Mouse (Mus musculus): ENCODE data around the gene Thap8.

Gene Thap8

DNA sequence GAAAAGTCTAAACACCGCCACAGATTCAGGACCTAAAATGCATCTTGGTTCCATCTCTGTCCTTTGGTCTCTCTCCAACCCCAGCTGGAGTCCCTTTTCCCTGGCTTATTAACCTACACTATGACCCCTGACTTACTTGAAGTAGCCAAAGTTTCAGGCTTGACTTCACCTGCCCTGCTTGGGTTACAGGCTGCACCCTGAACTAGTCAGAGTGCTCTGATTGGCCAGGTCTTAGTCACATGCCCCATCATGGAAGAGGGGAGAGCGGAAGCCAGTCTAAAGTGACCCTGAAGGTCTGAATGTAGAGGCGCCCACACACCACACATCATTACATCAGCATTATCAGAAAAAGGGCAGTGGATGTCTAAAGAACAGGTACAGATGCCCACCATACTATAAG, 38.2 kb downstream of the Thap8 start:
- DNase-seq, result no peak

DNA sequence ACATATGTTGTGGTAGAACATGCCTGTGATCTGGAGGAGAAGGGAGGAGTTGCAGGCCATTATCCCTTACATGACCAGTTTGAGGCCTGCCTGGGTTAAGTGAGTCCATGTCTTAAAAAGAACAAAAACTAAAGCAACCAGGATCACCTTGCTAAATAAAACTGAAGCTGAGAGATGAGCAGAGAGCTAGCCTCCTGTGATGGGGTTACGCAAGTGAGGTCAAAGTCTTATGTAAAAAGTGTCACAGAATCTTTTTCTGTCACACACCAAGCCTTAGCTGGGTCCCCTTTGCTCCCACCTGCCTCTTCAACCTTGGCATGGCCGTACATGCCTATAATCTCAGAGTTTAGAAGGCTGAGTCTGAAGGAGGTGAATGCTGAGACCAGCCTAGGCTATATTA, 41.1 kb downstream of the Thap8 start:
- no peak for DNase-seq

DNA sequence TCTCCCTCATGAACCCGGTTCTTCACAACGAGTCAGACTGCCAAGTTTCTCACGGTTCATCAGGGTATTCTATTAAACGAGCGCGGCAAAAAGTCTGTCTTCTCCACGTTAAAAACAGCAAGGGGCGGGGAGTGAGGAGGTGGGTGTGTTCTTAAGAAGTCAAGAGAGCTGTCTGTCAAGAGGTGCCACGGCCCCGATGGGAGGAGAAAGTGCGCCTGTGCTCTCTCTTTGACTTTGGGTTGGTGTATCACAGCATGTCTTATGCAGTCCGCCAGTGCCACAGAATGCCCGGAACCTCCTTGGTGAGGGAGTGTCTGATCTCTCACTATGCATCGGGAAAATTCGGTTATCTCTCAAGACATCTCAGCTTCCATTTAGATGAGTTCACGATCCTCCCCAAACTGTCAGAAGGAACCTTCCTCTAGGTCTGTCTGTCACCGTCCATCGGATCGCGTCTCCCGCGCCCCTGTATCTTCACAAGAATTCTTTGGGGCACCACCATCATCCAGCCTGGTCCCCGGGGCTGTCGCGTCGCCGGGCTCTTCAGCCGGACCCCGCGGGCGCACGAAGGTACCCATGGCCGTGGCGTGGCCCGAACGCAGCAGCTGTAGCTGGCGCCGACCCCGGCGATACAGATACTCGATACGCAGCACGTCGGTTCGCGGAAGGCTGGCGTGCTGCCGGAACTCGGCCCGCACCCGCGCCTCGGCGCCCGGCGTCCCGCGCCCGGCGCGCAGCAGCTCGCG, 41.8 kb downstream of the Thap8 start, which contains the start of gene E130208F15Rik:
E130208F15Rik (plus strand) TSS at position 202 of the 746 bp plus-strand sequence.
- peak; percentile 83 for DNase-seq

DNA sequence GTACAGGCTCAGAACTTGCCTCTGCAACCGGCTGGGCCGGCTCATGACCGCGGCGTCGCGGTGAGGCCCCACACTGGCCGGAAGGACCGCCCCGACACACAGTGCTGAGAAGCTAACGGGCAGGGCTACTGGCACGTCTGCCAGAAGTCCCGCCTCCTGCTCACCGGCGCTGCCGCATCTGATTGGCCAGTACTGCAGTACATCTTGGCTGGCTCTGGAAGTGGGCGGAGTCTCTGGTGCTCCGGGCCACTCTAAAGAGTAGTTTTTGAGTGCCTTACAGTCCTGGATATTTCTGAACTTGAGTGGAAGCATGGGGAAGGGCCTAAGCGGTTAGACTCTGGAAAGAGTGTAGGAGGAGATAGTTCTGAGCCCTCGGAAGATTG, 42.4 kb downstream of the Thap8 start:
- peak; percentile 98 for DNase-seq

DNA sequence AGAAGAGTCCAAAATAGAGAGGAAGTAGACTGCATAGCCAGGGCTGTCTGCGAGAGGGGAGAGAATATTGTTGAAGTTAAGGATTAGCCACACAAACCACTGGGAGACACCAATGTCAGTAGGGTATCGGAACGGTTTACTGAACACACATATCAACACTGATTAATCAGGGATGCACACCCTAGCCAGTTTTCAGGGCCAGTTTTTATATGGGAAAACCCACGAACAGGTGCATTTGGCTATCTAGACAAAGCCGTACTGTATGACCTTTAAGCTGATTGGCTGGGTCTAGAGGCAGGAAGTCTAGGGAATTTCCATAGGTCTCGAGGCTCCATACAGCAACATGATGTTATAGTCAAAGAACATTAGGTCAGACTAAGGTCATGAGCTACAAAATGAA, 43.0 kb downstream of the Thap8 start:
- no peak for DNase-seq

DNA sequence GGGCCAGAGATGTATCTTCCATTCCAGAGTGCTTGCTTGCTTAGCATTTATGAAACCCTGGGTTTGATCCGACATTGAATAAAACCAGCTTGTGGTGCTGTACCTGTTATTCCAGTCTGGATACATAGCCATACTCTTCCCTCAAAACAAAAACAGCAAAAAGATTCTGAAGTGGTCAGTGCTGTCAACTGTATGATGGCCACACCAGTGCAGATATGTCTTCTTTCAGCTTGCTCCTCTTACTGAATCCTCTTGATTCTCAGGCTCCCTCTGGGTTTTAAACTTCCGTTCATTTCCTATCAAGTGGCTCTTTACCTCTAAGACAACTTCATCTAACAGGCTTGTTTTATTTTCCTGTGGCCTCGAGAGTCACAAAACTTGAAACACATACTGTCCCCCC, 43.9 kb downstream of the Thap8 start, which contains the start of gene Sdhaf1:
Sdhaf1 (minus strand) TSS at position 101 of the 400 bp plus-strand sequence.
- DNase-seq, result no peak

DNA sequence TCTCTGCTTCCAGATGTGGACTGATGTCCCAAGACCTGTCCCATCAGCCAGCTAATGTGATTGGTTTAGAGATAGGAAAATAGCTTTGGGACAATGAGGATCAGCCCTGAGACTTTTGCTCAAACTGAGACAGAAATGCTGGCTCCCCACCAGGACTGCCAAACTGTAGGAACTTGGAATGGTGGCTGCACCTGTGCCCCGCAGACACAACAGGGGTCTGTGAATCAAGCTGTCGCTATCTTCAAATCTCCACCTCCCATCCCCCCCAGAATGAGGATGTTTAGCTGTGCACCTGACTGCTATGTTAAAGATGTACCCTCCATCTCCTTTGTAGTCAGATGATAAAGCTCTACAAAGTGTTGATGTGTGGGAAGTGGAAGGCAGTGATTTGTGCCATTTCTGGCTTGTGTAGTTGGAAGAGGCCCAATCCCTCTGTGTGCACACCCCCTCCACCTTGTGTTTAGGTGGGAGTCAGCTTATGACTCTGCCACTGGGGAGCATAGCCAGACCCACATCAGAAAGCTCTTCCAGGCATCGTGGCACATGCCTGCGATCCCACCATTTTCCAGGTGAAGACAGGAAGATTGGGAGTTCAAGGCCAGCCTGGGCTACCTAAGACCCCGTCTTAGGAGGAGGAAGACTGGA, 44.5 kb downstream of the Thap8 start:
- DNase-seq, result no peak

DNA sequence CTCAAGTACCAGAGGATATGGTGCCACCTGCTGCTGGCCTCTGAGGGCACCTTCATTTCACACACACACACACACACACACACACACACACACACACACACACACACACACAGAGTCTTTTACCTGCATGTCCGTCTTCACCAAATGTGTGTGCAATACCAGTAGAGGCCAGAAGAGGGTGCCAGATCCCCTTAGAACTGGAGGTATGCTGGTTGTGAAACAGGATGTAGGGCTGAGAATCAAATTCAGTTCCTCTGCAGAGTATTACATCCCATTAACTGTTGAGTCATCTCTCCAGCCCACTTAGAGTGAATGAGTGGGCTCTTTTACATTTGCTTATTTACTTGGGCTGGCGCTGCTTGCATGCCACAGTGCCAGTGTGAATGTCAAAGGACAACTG, 45.5 kb downstream of the Thap8 start:
- peak; percentile 60 for DNase-seq

DNA sequence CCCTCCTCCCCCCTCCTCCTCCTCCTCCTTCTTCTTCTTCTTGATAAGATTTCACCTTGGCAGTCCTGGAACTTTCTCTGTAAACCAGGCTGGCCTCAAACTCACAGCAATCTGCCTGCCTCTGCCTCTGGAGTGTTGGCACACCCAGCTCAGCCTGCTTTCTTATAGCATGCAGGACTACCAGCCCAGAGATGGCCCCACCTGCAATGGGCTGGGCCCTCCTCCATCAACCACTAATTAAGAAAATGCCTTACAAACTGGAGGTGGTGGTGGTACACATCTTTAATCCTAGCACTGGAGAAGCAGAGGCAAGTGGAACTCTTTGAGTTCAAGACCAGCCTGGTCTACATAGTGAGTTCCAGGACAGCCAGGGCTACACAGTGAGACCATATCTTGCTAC, 46.5 kb downstream of the Thap8 start:
- no peak for DNase-seq

DNA sequence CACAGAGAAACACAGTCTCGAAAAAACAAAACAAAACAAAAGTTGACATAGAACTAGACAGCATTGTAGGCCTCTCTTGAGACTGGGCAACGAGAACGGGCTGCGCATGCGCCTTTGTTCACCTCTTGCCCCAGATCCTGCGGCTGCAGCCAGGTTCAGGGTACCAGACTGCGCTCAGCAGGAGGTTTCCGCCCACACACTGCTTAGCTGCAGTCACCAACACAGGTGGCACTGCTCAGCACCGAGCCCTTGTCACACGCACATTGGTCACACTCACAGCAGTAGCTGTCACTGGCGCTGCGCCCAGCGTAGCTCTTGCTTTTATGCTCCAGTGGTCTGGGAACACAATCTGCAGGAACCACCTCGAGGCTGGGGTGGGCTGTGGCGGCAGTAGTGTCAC, 47.2 kb downstream of the Thap8 start:
- no peak for DNase-seq

DNA sequence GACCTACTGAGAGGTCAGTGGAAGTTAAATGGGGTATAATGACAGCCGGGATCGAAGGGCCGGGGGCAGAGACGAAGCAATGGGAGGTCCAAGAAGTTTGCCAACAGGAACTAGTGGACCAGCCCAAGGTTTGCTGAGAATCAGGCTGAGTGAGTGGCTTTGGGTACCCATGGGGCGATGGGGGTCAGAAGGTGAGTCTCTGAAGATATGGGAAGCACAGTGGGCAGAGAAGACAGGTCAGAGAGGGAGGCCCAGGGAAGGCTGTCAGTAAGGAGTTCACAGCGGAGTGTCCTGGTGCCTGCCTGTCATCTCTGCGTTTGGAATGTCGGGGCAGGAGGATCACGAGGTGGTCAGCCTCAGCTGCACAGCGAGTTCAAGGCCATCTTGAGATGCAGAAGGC, 48.5 kb downstream of the Thap8 start:
- no peak for DNase-seq

DNA sequence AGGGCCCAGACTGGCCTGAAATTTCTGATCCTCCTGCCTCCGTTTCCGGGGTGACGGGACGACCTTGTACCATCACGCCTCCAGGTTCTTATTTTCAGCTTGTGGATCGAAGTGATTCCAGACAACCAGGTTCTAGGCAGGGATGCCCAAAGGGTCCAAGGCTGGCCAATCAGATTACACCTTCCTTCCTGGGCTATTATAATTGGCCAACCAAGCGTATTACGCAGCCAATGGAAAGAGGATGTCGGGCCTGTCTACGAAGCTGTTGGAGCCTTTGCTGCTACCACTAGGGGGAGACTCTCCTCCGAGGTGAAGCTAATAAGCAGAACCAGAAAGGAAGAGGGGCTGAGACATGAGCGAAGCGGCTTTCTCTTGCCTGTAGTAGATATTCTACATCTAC, 52.0 kb downstream of the Thap8 start:
- peak; percentile 70 for DNase-seq

DNA sequence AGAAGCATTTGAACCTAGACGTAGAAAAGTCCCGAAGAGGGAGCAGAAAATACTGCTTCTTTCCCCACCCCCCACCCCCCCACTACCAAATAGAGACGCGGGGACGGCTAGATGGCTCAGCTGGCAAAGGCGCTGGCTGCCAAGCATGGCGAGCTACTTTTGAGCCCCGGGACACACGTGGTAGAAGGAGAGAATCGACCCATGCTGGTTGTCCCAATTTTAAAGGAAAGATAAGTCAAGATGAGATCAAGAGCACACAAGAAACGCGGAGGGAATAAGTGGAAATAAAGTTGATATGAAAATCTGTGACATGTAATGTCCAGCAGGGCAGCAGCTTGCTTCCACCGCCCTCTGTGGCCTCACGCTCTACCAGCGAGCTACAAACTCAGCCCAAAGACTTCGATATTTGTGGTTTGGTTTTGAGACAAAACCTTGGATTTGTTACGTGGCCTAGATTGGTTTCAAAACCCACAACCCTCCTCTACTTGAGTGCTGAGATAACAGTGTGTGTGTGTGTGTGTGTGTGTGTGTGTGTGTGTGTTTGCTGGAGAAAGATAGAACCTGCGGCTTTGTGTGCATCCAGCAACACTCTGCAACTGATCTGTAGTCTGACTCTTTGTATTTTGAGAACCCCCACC, 52.8 kb downstream of the Thap8 start:
- DNase-seq, result no peak

DNA sequence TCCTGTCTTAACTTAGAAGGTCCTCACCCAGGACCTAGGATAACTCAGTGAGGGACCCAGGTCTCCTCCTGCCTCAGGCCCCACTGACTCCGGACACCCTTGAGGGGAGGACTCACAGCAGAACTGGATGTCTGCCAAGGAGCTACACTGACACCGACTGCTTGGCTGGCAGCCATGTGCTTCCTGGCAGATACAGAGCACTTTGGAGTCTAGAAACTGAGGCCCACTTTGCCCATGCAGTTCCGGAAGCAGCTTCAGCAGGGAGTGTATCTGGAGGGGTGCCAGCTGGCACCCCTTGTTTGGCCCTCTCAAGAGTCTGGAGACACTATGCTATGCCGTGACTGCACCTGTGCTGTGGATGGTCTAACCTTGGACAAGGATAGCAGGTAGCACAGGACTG, 53.5 kb downstream of the Thap8 start:
- DNase-seq, result peak; percentile 41

DNA sequence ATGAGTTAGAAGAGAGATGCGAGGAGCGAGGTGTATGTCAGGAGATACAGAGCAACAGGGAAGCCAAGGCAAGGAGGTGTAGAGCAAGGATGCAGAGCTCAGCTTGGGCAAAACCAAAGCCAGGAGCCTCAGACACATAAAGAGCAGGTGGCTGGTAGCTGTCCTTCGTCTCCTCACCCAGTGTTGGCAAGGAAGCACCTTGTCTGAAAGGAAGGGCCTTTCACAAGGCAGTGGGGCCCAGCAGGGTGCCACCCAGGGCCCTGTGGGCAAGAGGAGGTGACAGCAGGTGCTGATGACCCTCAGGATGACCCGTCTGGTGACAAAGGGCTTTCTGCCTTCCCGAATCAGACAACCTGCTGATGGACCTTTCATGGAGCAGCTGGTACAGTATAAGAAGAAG, 54.7 kb downstream of the Thap8 start:
- DNase-seq, result no peak

DNA sequence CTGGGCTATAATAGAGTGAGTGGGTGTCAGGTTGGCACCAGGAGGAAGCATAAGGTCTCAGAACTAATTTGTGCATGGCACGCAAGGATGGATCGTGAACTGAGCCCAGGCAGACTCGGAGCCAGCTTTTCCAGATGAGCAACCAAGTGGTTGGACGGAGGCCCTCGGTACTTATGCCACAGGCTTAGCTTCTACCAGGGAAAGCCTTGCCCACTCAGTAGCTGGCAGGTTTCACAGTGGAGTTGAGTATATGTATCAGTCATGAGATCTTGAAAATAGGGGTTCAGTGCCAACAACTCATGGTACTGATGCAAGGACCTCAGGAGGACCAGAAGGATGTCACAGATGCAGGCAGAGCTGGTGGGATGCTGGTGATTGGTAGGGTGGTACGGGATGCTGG, 55.8 kb downstream of the Thap8 start:
- no peak for DNase-seq

DNA sequence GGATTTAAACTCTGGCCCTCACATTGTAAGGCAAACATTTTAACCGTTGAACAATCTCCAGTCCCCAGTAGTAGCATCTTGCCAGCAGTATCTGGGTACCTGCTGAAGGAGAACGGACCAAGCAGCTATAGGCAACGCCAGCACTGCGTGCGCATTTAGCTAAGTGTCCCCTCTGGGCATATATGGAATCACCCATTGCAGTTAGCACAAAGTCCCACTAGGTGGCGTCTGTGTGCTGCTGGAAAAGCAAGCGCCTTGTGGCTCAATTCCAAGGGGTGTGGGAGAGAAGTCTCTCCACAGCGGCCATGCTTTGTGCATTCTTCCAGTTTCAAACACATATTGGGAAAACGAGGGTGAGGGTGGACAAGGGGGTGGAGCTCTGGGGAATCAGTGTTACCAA, 56.5 kb downstream of the Thap8 start:
- DNase-seq, result peak; percentile 79

DNA sequence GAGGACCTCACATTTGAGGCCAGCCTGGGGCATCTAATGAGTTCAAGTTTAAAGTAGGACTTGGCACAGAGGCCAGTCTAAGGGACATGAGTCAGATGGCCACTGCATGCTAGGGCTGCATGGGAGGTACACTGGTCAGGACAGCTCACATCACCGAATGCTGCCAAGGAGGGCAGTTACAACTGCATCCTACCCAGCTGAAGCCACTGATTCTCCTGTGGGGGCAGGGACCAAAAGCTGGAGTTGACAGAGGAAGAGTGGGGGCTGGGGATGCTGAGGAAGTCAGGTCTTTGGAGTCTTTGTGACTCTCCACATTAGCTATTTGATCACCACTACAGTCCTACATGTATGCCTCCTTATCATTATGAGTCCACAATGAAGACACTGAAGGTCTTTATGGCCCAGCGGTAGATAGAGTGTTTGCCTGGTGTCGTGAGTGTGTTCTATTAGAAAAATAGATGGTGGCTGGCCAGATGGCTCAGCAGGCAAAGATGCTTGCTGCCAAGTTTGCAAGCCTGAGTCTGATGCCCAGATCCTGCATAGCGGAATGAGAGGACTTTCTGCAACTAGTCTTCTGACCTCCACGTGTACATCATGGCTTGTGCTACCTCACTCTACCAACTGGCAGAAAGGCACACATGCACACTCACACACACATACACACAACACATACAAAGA, 59.7 kb downstream of the Thap8 start:
- DNase-seq, result no peak
